Mouse (Mus musculus): ENCODE data around the gene Defb43.

Defb43 gene

GRCm38 (mm10) chr14:63011471-63011870, at the start of gene Defb43:
Gene Defb43 (plus strand): TSS chr14:63011771.
- no peak for DNase-seq

GRCm38 (mm10) chr14:62963632-62964031, 47.9 kb upstream of the Defb43 start:
- no peak for DNase-seq

- DNase-seq: no peak
Measured at GRCm38 (mm10) chr14:62965342-62965741, 46.2 kb upstream of the Defb43 start.

- DNase-seq: peak; percentile 18 to 55
Measured at GRCm38 (mm10) chr14:62965811-62966520, 45.6 kb upstream of the Defb43 start.

GRCm38 (mm10) chr14:62975046-62975445, 36.5 kb upstream of the Defb43 start:
- peak; percentile 84 to 86 for DNase-seq

- no peak for DNase-seq
Measured at GRCm38 (mm10) chr14:62979815-62980214, 31.8 kb upstream of the Defb43 start.

- no peak for DNase-seq
Measured at GRCm38 (mm10) chr14:62984410-62984809, 27.2 kb upstream of the Defb43 start, which contains the start of gene Defb48. Gene Defb48 (minus strand): TSS chr14:62984510.

GRCm38 (mm10) chr14:62991271-62991670, 20.3 kb upstream of the Defb43 start:
- DNase-seq: peak in 1 of 2 experiments; percentile 10

GRCm38 (mm10) chr14:62991849-62992510, 19.6 kb upstream of the Defb43 start:
- no peak for DNase-seq

- DNase-seq: no peak
Measured at GRCm38 (mm10) chr14:62997777-62998176, 13.8 kb upstream of the Defb43 start, which contains the start of gene Defb47. Gene Defb47 (plus strand): TSS chr14:62998077.

- no peak for DNase-seq
Measured at GRCm38 (mm10) chr14:62998977-62999376, 12.6 kb upstream of the Defb43 start.

GRCm38 (mm10) chr14:63002588-63002987, 9.0 kb upstream of the Defb43 start:
- no peak for DNase-seq

- no peak for DNase-seq
Measured at GRCm38 (mm10) chr14:63013082-63013481, 1.5 kb downstream of the Defb43 start.

GRCm38 (mm10) chr14:63014667-63015066, 3.1 kb downstream of the Defb43 start:
- no peak for DNase-seq

GRCm38 (mm10) chr14:63020524-63021156, 9.1 kb downstream of the Defb43 start:
- no peak for DNase-seq

GRCm38 (mm10) chr14:63046691-63047090, 35.1 kb downstream of the Defb43 start, which contains the start of gene Defb42:
Gene Defb42 (plus strand): TSS chr14:63046991.
- DNase-seq: no peak

- DNase-seq: no peak
Measured at GRCm38 (mm10) chr14:63049910-63050370, 38.4 kb downstream of the Defb43 start, which contains the start of gene Defb30. Gene Defb30 (minus strand): TSS chr14:63049960.

GRCm38 (mm10) chr14:63050769-63051168, 39.2 kb downstream of the Defb43 start:
- peak; percentile 81 for DNase-seq

- DNase-seq: peak; percentile 35 to 67
Measured at GRCm38 (mm10) chr14:63054729-63055128, 43.2 kb downstream of the Defb43 start.

GRCm38 (mm10) chr14:63060361-63060760, 48.8 kb downstream of the Defb43 start:
- DNase-seq: no peak

- DNase-seq: no peak
Measured at GRCm38 (mm10) chr14:63062184-63062583, 50.6 kb downstream of the Defb43 start.

GRCm38 (mm10) chr14:63065391-63065790, 53.8 kb downstream of the Defb43 start:
- no peak for DNase-seq

GRCm38 (mm10) chr14:63066630-63067310, 55.2 kb downstream of the Defb43 start:
- peak; percentile 87 to 90 for DNase-seq
